Mouse (Mus musculus): ENCODE results near the gene Pdia6. TPM values are rescaled to one million over a fixed set of nuclear protein-coding genes. Genes with fewer than 3 reads are reported as not detected.

Gene Pdia6
- total and polyA plus RNA-seq, 3 experiments: 36.2 to 122 (median 106) TPM

- no peaks in the 10 kb centered on the region for H3K36me3 ChIP-seq (ENCODE audit: control insufficient read depth, insufficient read depth, low read length)
- no peaks in the 10 kb centered on the region for H3K27me3 ChIP-seq (ENCODE audit: control insufficient read depth, insufficient read depth, low read length)
- DNase-seq: no peak
- no peak overlapping the region for H3K27ac ChIP-seq
- H3K9ac ChIP-seq (ENCODE audit: low read depth, low read length): no peak overlapping the region
- H3K4me3 ChIP-seq: no peak overlapping the region
- H3K79me2 ChIP-seq (replicated peaks; ENCODE audit: control insufficient read depth, insufficient read depth, low read length): no peaks in the 10 kb centered on the region
- TF ChIP-seq POLR2A (IDR thresholded peaks at IDR 0.05; ENCODE audit: insufficient read depth, low read depth, low read length) (no peak), EP300 (IDR thresholded peaks at IDR 0.05; ENCODE audit: insufficient read depth, low read depth, low read length) (no peak), CTCF (IDR thresholded peaks at IDR 0.05) (no peak)
- 62% methylated on average over 2 of the region's 2 CpGs for WGBS
- no peaks in the 10 kb centered on the region for H3K4me1 ChIP-seq (ENCODE audit: control insufficient read depth, insufficient read depth, low read length)
- intact Hi-C loops (cut with DNase I): no loop called here
Observed at GRCm38 (mm10) chr12:17289913-17290312, 23.6 kb downstream of the Pdia6 start.

- WGBS: 61% methylated on average over 4 of the region's 4 CpGs
- H3K36me3 ChIP-seq (ENCODE audit: control insufficient read depth, insufficient read depth, low read length): no peaks in the 10 kb centered on the region
- H3K27me3 ChIP-seq (ENCODE audit: control insufficient read depth, insufficient read depth, low read length): no peaks in the 10 kb centered on the region
- H3K4me1 ChIP-seq (ENCODE audit: control insufficient read depth, insufficient read depth, low read length): no peaks in the 10 kb centered on the region
- no peak overlapping the region for H3K4me3 ChIP-seq
- H3K9ac ChIP-seq (ENCODE audit: low read depth, low read length): no peak overlapping the region
- intact Hi-C loops (cut with DNase I): no loop called here
- TF ChIP-seq CTCF (IDR thresholded peaks at IDR 0.05) (no peak), POLR2A (IDR thresholded peaks at IDR 0.05; ENCODE audit: insufficient read depth, low read depth, low read length) (no peak), EP300 (IDR thresholded peaks at IDR 0.05; ENCODE audit: insufficient read depth, low read depth, low read length) (no peak)
- H3K79me2 ChIP-seq (replicated peaks; ENCODE audit: control insufficient read depth, insufficient read depth, low read length): no peaks in the 10 kb centered on the region
- no peak for DNase-seq
- no peak overlapping the region for H3K27ac ChIP-seq
Observed at GRCm38 (mm10) chr12:17290569-17290968, 24.2 kb downstream of the Pdia6 start.

GRCm38 (mm10) chr12:17296899-17297298 is 30.6 kb downstream of the Pdia6 start:
- Histone ChIP-seq H3K9ac (ENCODE audit: low read depth, low read length) (no peak overlapping the region), H3K79me2 (replicated peaks; ENCODE audit: control insufficient read depth, insufficient read depth, low read length) (no peaks in the 10 kb centered on the region), H3K27me3 (ENCODE audit: control insufficient read depth, insufficient read depth, low read length) (no peaks in the 10 kb centered on the region), H3K27ac (no peak overlapping the region), H3K36me3 (ENCODE audit: control insufficient read depth, insufficient read depth, low read length) (no peaks in the 10 kb centered on the region), H3K4me3 (no peak overlapping the region), H3K4me1 (ENCODE audit: control insufficient read depth, insufficient read depth, low read length) (no peaks in the 10 kb centered on the region)
- TF ChIP-seq CTCF (IDR thresholded peaks at IDR 0.05) (no peak), POLR2A (IDR thresholded peaks at IDR 0.05; ENCODE audit: insufficient read depth, low read depth, low read length) (no peak), EP300 (IDR thresholded peaks at IDR 0.05; ENCODE audit: insufficient read depth, low read depth, low read length) (no peak)
- 64% methylated on average over 2 of the region's 2 CpGs for WGBS
- no peak for DNase-seq
- intact Hi-C loops (cut with DNase I): no loop called here

- TF ChIP-seq CTCF (IDR thresholded peaks at IDR 0.05) (no peak), EP300 (IDR thresholded peaks at IDR 0.05; ENCODE audit: insufficient read depth, low read depth, low read length) (no peak), POLR2A (IDR thresholded peaks at IDR 0.05; ENCODE audit: insufficient read depth, low read depth, low read length) (no peak)
- Histone ChIP-seq H3K79me2 (replicated peaks; ENCODE audit: control insufficient read depth, insufficient read depth, low read length) (no peaks in the 10 kb centered on the region), H3K27me3 (ENCODE audit: control insufficient read depth, insufficient read depth, low read length) (no peaks in the 10 kb centered on the region), H3K9ac (ENCODE audit: low read depth, low read length) (no peak overlapping the region), H3K27ac (no peak overlapping the region), H3K4me1 (ENCODE audit: control insufficient read depth, insufficient read depth, low read length) (no peaks in the 10 kb centered on the region), H3K36me3 (ENCODE audit: control insufficient read depth, insufficient read depth, low read length) (no peaks in the 10 kb centered on the region), H3K4me3 (no peak overlapping the region)
- intact Hi-C loops (cut with DNase I): no loop called here
- no peak for DNase-seq
- 94% methylated on average over 1 of the region's 1 CpGs for WGBS
Observed at GRCm38 (mm10) chr12:17299902-17300301, 33.6 kb downstream of the Pdia6 start.

- Histone ChIP-seq H3K79me2 (replicated peaks; ENCODE audit: control insufficient read depth, insufficient read depth, low read length) (no peaks in the 10 kb centered on the region), H3K4me3 (no peak overlapping the region), H3K9ac (ENCODE audit: low read depth, low read length) (no peak overlapping the region), H3K27me3 (ENCODE audit: control insufficient read depth, insufficient read depth, low read length) (no peaks in the 10 kb centered on the region), H3K36me3 (ENCODE audit: control insufficient read depth, insufficient read depth, low read length) (no peaks in the 10 kb centered on the region), H3K27ac (no peak overlapping the region), H3K4me1 (ENCODE audit: control insufficient read depth, insufficient read depth, low read length) (no peaks in the 10 kb centered on the region)
- peak in 1 of 2 experiments; percentile 56 for DNase-seq
- intact Hi-C loops (cut with DNase I): no loop called here
- WGBS: 71% methylated on average over 7 of the region's 7 CpGs
- TF ChIP-seq CTCF (IDR thresholded peaks at IDR 0.05): no peak
- no peak for TF ChIP-seq POLR2A (IDR thresholded peaks at IDR 0.05; ENCODE audit: insufficient read depth, low read depth, low read length)
Observed at GRCm38 (mm10) chr12:17305445-17305844, 39.1 kb downstream of the Pdia6 start.

GRCm38 (mm10) chr12:17308246-17308645 is 41.9 kb downstream of the Pdia6 start:
- H3K4me3 ChIP-seq: no peak overlapping the region
- H3K4me1 ChIP-seq (ENCODE audit: control insufficient read depth, insufficient read depth, low read length): no peaks in the 10 kb centered on the region
- no peaks in the 10 kb centered on the region for H3K27me3 ChIP-seq (ENCODE audit: control insufficient read depth, insufficient read depth, low read length)
- WGBS: 66% methylated on average over 4 of the region's 4 CpGs
- TF ChIP-seq CTCF (IDR thresholded peaks at IDR 0.05) (no peak), POLR2A (IDR thresholded peaks at IDR 0.05; ENCODE audit: insufficient read depth, low read depth, low read length) (no peak), EP300 (IDR thresholded peaks at IDR 0.05; ENCODE audit: insufficient read depth, low read depth, low read length) (no peak)
- H3K27ac ChIP-seq: no peak overlapping the region
- intact Hi-C loops (cut with DNase I): no loop called here
- DNase-seq: no peak
- no peak overlapping the region for H3K9ac ChIP-seq (ENCODE audit: low read depth, low read length)
- H3K36me3 ChIP-seq (ENCODE audit: control insufficient read depth, insufficient read depth, low read length): no peaks in the 10 kb centered on the region
- H3K79me2 ChIP-seq (replicated peaks; ENCODE audit: control insufficient read depth, insufficient read depth, low read length): no peaks in the 10 kb centered on the region
